Mouse (Mus musculus): ENCODE data around the gene Thrsp. TPM values are rescaled to one million over a fixed set of nuclear protein-coding genes. Genes with fewer than 3 reads are reported as not detected.
A peak's percentile ranks its signal among the peaks of the same experiment; 100 is the strongest.
"Not testable (repeated sequence)": the region's sequence is repeated elsewhere in the genome, so short reads cannot be mapped to it uniquely, and the experiment has no call there.

Gene Thrsp
- 0.05 TPM for polyA plus RNA-seq (2021)

DNA sequence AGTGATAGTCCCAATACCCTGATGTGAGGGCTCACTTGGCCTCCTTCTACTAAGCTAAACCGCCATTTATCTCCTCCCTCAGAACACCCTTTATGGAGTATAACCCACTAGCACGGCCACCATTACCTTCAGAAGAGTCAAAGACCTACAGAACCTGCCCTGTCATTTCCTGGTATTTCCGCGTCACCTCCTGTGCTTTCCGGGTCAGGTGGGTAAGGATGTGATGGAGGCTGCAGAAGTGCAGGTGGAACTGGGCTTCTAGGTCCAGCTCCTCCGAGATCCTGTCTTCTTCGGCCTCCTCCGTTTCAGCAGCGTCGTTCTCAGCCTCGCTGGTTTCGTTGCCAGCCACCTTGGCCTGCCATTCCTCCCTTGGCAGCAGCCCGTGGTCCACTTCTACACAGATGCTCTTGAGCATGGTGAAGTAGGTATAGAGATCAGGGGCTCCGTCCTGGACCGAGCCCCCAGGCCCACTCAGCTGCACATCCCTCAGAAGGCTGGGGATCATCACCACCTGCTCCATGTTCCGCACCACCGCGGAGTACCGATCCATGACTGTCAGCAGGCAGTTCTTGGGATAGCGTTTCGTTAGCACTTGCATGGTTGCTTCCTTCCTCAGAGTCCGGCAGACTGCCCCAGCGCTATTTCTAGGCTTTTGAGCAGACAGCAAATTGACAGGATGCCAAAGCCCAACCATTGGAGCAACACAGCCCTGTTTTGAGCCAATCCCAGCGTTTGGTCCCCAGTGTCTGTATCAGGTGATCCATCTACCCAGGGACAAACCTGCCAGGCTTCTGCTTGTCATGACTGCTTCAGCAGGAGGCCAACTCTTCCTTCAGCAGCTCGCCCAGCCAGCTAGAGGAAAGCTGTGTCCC is at the start of gene Thrsp:
Gene Thrsp (minus strand): TSS at position 825 of the 872 bp plus-strand sequence.
- no peak for TF ChIP-seq CTCF (IDR thresholded peaks at IDR 0.05)
- no peaks in the 10 kb centered on the region for H3K27me3 ChIP-seq
- in situ Hi-C loops (cut with MboI; ENCODE audit: low pct_unique_long_range_greater_than_20kb) = no loop called here
- DNase-seq (ENCODE audit: low read depth, low spot score) (peak; percentile 10), ATAC-seq (peak; percentile 57)
- POLR2A ChIA-PET = interaction anchor here (0.5 kb wide), 1 partner anchor 381 kb away, joined by 3 read pairs; no protein-coding TSS in a partner anchor
- CTCF ChIA-PET = no interaction called here

DNA sequence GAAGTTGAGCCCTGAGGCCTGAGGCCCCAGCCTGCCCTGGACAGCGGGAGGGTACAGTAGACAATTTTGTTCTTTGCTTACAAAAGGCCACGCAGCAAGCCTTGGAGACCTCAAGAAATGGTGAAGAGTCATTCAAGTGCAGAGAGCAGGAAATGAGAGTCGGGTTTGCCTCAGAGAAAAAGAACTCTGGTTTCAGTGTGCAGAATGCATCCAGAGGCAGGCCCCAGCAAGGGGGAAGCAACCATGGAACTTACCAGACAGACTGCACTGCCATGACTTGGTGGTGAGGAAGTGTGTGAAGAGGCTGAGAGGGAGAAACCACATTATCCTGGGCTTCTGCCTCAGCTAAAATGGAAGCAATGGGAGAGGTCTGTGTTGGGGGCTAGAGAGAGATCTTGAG is 38.0 kb upstream of the Thrsp start:
- ChIA-PET CTCF (interaction anchor here (1.3 to 1.5 kb wide), 2 partner anchors 21 to 31 kb away, joined by 3 read pairs; no protein-coding TSS in a partner anchor), POLR2A (no interaction called here)
- ATAC-seq = no peak
- in situ Hi-C loops (cut with MboI; ENCODE audit: low pct_unique_long_range_greater_than_20kb) = no loop called here
- no peak for TF ChIP-seq CTCF (IDR thresholded peaks at IDR 0.05)
- no peaks in the 10 kb centered on the region for H3K27me3 ChIP-seq
- no peak for DNase-seq (ENCODE audit: low read depth, low spot score)

DNA sequence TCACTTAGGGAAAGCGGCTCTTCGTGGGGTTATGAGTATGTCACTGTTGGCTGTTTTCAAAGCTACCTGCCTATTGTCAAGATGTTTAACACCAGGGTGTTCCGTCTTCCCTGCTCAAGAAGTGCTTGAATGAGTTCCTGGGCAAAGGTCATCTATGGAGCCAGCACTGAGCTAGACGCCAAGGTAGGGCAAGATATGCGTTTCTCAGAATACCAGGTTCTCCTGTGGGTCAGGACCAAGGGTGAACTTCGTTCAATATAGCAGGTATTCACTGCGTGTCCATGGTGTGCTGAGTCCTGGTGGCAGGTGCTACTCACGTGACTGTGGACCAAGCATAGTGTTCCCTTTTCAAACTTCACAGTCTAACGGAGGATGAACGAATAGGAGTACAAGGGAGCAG is 37.3 kb upstream of the Thrsp start:
- TF ChIP-seq CTCF (IDR thresholded peaks at IDR 0.05) = no peak
- ChIA-PET POLR2A (interaction anchor here (1.1 kb wide), 1 partner anchor 24 kb away, joined by 4 read pairs; no protein-coding TSS in a partner anchor), CTCF (interaction anchor here (1.3 to 1.5 kb wide), 2 partner anchors 20 to 30 kb away, joined by 3 read pairs; no protein-coding TSS in a partner anchor)
- ATAC-seq (no peak), DNase-seq (ENCODE audit: low read depth, low spot score) (no peak)
- H3K27me3 ChIP-seq = no peaks in the 10 kb centered on the region
- in situ Hi-C loops (cut with MboI; ENCODE audit: low pct_unique_long_range_greater_than_20kb) = no loop called here

DNA sequence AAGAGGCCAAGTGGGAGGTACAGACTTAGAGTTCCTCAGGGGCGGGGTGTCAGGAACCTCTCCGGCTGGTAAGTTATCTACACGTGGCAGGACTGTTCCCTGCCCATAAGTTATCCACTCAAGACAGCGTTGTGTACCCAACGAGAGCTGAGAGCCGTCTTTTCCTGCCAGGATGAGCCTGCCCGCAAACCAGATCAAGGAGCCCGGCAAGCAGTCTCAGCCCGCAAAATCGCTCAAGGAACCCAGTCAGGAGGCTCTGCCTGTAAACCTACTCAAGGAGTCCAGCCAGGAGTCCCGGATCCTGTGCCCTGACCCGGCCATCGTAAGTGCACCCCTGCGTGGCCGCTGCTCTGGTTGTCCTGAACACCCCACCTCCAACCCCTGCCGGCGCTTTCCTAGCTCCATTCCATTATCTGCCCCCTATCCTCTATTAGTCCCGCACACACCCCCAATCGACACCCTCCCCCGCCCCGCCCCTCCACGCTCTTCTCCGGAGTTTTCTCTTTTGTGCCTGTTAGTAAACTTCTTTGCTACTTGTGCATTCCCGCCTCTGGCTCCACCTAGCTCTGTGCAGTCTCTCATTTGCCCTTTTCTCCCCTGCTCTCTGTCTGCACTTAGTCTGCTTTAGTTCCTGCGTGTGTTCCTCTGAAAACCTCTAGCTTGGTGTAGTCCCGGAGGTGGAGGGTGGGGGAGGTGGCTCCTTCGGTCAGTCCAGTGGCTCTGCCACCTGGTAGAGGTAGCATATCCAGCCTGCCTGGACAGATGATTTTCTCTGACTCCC is 35.8 kb upstream of the Thrsp start:
- H3K27me3 ChIP-seq = no peaks in the 10 kb centered on the region
- in situ Hi-C loops (cut with MboI; ENCODE audit: low pct_unique_long_range_greater_than_20kb) = no loop called here
- CTCF ChIA-PET = no interaction called here
- TF ChIP-seq CTCF (IDR thresholded peaks at IDR 0.05) = no peak
- no peak for ATAC-seq
- POLR2A ChIA-PET = no interaction called here
- DNase-seq (ENCODE audit: low read depth, low spot score) = no peak

DNA sequence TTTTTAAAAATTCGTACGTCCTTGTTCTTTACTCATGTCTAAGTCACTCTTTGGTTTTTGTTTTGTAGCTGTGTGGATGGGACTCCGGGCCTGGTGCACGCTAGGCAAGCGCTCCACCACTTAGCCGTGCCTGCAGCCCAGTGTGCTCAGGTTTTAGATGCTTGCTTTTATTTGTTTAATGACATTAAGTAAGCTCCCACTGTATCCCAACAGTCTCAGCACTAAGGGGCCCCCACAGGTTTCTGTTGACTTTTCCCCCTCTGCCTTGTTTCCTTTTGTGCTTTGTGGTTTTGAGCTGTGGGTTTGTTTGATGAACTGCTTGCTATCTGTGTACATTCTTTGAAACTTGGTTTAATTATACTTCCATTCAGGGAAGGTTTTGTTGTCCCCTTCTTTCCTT is 34.7 kb upstream of the Thrsp start:
- POLR2A ChIA-PET = no interaction called here
- in situ Hi-C loops (cut with MboI; ENCODE audit: low pct_unique_long_range_greater_than_20kb) = no loop called here
- CTCF ChIA-PET = interaction anchor here (1.7 kb wide), 1 partner anchor 14 kb away, joined by 5 read pairs; no protein-coding TSS in a partner anchor
- DNase-seq (ENCODE audit: low read depth, low spot score) = no peak
- H3K27me3 ChIP-seq = no peaks in the 10 kb centered on the region
- TF ChIP-seq CTCF (IDR thresholded peaks at IDR 0.05) = no peak
- no peak for ATAC-seq

DNA sequence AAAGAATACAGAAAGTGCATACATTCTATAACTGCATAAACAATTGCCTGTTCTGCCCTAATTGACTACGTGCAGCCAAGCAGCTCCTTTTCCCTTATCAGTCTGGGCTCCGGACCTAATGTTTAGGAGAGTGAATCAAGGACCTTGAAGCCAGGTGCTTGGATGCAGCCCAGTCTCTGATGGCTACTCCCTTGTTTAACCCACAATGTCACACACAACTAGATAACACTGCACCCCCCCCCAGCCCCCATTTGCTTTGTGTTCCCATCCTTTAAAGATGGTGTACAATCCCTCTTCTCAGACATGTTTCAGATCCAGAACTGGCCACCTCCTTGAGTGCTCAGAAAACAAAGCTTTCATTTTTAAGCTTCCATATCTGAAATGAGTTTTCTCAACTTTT is 33.5 kb upstream of the Thrsp start, which contains the start of gene Kctd14:
Gene Kctd14 (plus strand): TSS at position 301 of the 400 bp plus-strand sequence.
- in situ Hi-C loops (cut with MboI; ENCODE audit: low pct_unique_long_range_greater_than_20kb); ATAC-seq; DNase-seq (ENCODE audit: low read depth, low spot score); POLR2A ChIA-PET; H3K27me3 ChIP-seq: not testable (repeated sequence)
- CTCF ChIA-PET = interaction anchor here (1.7 kb wide), 1 partner anchor 15 kb away, joined by 5 read pairs; no protein-coding TSS in a partner anchor

DNA sequence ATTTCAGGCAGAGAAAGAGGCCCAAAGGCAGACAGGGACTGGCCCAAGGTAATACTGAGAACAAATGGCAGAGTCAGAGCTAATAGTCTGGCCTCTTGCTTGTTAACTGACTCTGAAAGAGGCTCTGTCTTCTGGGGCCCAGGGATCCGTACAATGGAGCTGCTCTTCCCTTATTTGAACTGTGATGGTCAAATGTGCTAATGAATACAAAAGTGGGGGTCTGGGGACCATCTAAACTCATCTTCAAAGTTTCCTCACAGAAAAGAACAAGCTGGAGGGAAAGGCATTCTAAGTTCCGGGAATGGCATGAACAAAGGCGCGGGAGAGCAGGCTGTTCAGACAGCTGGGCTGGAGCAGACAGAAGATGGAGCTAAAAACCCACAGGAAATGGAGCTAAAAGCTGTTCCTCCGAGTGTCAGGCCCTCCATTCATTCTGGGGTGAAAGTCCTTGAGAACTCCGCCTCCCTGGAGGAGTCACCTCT is 29.6 kb upstream of the Thrsp start:
- peak; percentile 17 for ATAC-seq
- H3K27me3 ChIP-seq = no peaks in the 10 kb centered on the region
- TF ChIP-seq CTCF (IDR thresholded peaks at IDR 0.05) = no peak
- POLR2A ChIA-PET = no interaction called here
- in situ Hi-C loops (cut with MboI; ENCODE audit: low pct_unique_long_range_greater_than_20kb) = loop anchor here (25.0 kb wide), 1 partner anchor 540 kb away; no protein-coding TSS in a partner anchor
- no peak for DNase-seq (ENCODE audit: low read depth, low spot score)
- CTCF ChIA-PET = interaction anchor here (0.6 to 2.1 kb wide), 7 partner anchors 9 to 53 kb away, joined by 3 to 9 read pairs (median 7); no protein-coding TSS in a partner anchor

DNA sequence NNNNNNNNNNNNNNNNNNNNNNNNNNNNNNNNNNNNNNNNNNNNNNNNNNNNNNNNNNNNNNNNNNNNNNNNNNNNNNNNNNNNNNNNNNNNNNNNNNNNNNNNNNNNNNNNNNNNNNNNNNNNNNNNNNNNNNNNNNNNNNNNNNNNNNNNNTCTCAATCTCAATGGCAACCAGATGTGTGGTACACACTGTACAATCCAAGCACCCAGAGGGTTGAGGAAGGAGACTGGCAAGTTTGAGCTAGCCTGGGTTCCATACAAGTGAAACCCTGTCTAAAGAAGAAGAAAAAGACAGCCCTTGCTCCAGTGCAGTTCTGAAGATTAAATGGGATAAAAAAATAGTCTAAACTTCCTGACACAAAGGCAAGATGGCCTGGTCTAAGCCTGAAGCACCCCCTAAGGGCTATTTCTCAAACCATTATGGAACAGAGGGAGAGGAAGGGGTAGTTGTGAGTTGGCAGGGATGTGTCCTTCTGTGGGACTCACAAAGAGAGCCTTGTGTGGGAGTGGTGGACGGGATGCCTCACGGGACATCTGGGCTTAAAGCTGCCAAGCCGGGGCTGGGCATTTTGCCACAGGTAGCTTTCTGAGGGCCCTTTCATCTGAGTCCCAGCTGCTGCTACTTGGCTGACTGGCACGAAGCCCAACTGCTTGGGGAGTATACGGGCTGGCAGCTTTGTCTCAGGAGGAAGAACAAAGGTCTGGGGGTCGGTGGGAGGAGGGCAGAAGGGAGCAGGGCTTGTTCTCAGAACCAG is 28.8 kb upstream of the Thrsp start:
- ATAC-seq (peak; percentile 51), DNase-seq (ENCODE audit: low read depth, low spot score) (peak; percentile 66)
- in situ Hi-C loops (cut with MboI; ENCODE audit: low pct_unique_long_range_greater_than_20kb) = loop anchor here (25.0 kb wide), 1 partner anchor 541 kb away; no protein-coding TSS in a partner anchor
- ChIA-PET CTCF (interaction anchor here (1.5 to 2.1 kb wide), 5 partner anchors 8 to 22 kb away, joined by 3 to 9 read pairs (median 7); no protein-coding TSS in a partner anchor), POLR2A (interaction anchor here (0.7 kb wide), 1 partner anchor 11 kb away, joined by 3 read pairs; no protein-coding TSS in a partner anchor)
- no peak for TF ChIP-seq CTCF (IDR thresholded peaks at IDR 0.05)
- H3K27me3 ChIP-seq = no peaks in the 10 kb centered on the region

DNA sequence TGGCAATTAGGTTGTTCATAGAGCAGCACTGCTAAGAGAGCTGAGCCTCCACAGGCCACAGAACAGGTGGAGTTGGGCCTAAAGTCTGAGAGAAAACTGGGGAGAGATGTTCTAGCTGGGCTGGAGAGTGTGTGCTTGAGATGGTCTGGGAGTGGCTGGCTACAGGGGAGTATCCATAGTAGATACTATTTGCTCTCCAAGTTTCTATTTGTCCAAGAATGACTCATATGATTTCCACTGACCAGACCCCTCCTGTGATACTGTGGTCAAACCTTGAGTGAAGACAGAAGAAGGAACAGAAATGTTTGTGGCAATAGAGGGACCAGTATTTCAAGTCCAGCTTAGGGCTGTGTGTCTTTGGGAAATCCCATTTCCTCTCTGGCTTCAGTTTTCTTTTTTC is 21.5 kb upstream of the Thrsp start:
- CTCF ChIA-PET = interaction anchor here (0.9 to 2.1 kb wide), 2 partner anchors 8 to 76 kb away, joined by 3 to 9 read pairs; no protein-coding TSS in a partner anchor
- POLR2A ChIA-PET = no interaction called here
- H3K27me3 ChIP-seq = no peaks in the 10 kb centered on the region
- no peak for TF ChIP-seq CTCF (IDR thresholded peaks at IDR 0.05)
- in situ Hi-C loops (cut with MboI; ENCODE audit: low pct_unique_long_range_greater_than_20kb) = loop anchor here (25.0 kb wide), 1 partner anchor 548 kb away; no protein-coding TSS in a partner anchor
- DNase-seq (ENCODE audit: low read depth, low spot score) (no peak), ATAC-seq (no peak)
